8 mouse cellular contexts compared by ENCODE assay signal in genomic region chr3:27689149-27689865, GRCm38 (mm10). TPM values are rescaled to one million over a fixed set of nuclear protein-coding genes. Genes with fewer than 3 reads are reported as not detected.
A peak's percentile ranks its signal among the peaks of the same experiment; 100 is the strongest.
DNase-seq lines count a peak whose midpoint lies in the region; ATAC-seq lines count a peak whose summit lies in the region.

No protein-coding gene starts in this region.

- no peak overlapping the region for H3K4me2 ChIP-seq in forebrain, embryonic 15.5 days (replicated peaks)
- H3K4me2 ChIP-seq in intestine, embryonic 14.5 days (ENCODE audit: low read length) = no peak overlapping the region
- H3K4me2 ChIP-seq in midbrain, embryonic 15.5 days = no peak overlapping the region

- WGBS in forebrain, embryonic 10.5 days = 87% methylated on average over 12 of the region's 12 CpGs
- WGBS in forebrain, embryonic 15.5 days = 79% methylated on average over 12 of the region's 12 CpGs
- WGBS in intestine, embryonic 14.5 days = 69% methylated on average over 12 of the region's 12 CpGs
- WGBS in midbrain, embryonic 15.5 days = 84% methylated on average over 12 of the region's 12 CpGs

- DNase-seq in forebrain, embryonic 10.5 days (ENCODE audit: extremely low spot score, low spot score) = no peak
- peak; percentile 74 for DNase-seq in adipocyte (ENCODE audit: low spot score)
- no peak for DNase-seq in intestine, embryonic 14.5 days (ENCODE audit: low spot score)
- peak; percentile 73 for DNase-seq in lung, postnatal 14 days

- no peak overlapping the region for H3K9ac ChIP-seq in forebrain, embryonic 15.5 days (replicated peaks)
- no peak overlapping the region for H3K9ac ChIP-seq in intestine, embryonic 14.5 days (ENCODE audit: low read length)
- no peak overlapping the region for H3K9ac ChIP-seq in midbrain, embryonic 15.5 days

- H3K4me1 ChIP-seq in forebrain, embryonic 10.5 days = peaks cover 5% of the 10 kb centered on the region
- peaks cover 9% of the 10 kb centered on the region; the same call in 1 of the 2 replicates for H3K4me1 ChIP-seq in forebrain, embryonic 15.5 days
- peaks cover 47% of the 10 kb centered on the region for H3K4me1 ChIP-seq in intestine, embryonic 14.5 days (replicated peaks; ENCODE audit: control insufficient read depth, insufficient read depth, low read length)
- peaks cover 7% of the 10 kb centered on the region; the same call in 1 of the 2 replicates for H3K4me1 ChIP-seq in midbrain, embryonic 15.5 days

- peaks cover 3% of the 10 kb centered on the region; the same call in 1 of the 2 replicates for H3K9me3 ChIP-seq in forebrain, embryonic 10.5 days
- no peaks in the 10 kb centered on the region for H3K9me3 ChIP-seq in forebrain, embryonic 15.5 days
- no peaks in the 10 kb centered on the region for H3K9me3 ChIP-seq in intestine, embryonic 14.5 days (ENCODE audit: control insufficient read depth, low read length)
- H3K9me3 ChIP-seq in midbrain, embryonic 15.5 days = no peaks in the 10 kb centered on the region

- no peaks in the 10 kb centered on the region for H3K27me3 ChIP-seq in forebrain, embryonic 10.5 days (ENCODE audit: poor library complexity, severe bottlenecking)
- H3K27me3 ChIP-seq in forebrain, embryonic 15.5 days = no peaks in the 10 kb centered on the region
- no peaks in the 10 kb centered on the region for H3K27me3 ChIP-seq in intestine, embryonic 14.5 days (replicated peaks; ENCODE audit: control insufficient read depth, insufficient read depth, low read length)
- H3K27me3 ChIP-seq in midbrain, embryonic 15.5 days (replicated peaks) = no peaks in the 10 kb centered on the region

- ATAC-seq in forebrain, embryonic 15.5 days (replicated peaks) = no peak
- peak; percentile 64 for ATAC-seq in common myeloid progenitor, adult 5-6 weeks (replicated peaks; ENCODE audit: low read depth, poor library complexity, severe bottlenecking)
- no peak for ATAC-seq in intestine, embryonic 14.5 days (replicated peaks; ENCODE audit: low FRiP score, low TSS enrichment, low read depth)
- no peak for ATAC-seq in midbrain, embryonic 15.5 days (replicated peaks)
- no peak for ATAC-seq in erythroblast, adult 5-6 weeks (replicated peaks; ENCODE audit: low FRiP score, poor library complexity, severe bottlenecking)

- 0 out of 2 replicates have a peak overlapping the region, but pooled peaks have one; percentile 5 for H3K27ac ChIP-seq in forebrain, embryonic 10.5 days
- H3K27ac ChIP-seq in forebrain, embryonic 15.5 days (replicated peaks) = no peak overlapping the region
- peak overlapping the region; percentile 48 for H3K27ac ChIP-seq in intestine, embryonic 14.5 days (ENCODE audit: low read depth)
- H3K27ac ChIP-seq in midbrain, embryonic 15.5 days = no peak overlapping the region

- H3K36me3 ChIP-seq in forebrain, embryonic 10.5 days (replicated peaks) = peaks cover 13% of the 10 kb centered on the region
- H3K36me3 ChIP-seq in forebrain, embryonic 15.5 days = no peaks in the 10 kb centered on the region
- peaks cover 6% of the 10 kb centered on the region; the same call in 1 of the 2 replicates for H3K36me3 ChIP-seq in intestine, embryonic 14.5 days (ENCODE audit: control insufficient read depth, insufficient read depth, low read length)
- H3K36me3 ChIP-seq in midbrain, embryonic 15.5 days (replicated peaks) = no peaks in the 10 kb centered on the region

- no peak overlapping the region for H3K4me3 ChIP-seq in forebrain, embryonic 10.5 days
- no peak overlapping the region for H3K4me3 ChIP-seq in forebrain, embryonic 15.5 days
- no peak overlapping the region for H3K4me3 ChIP-seq in intestine, embryonic 14.5 days (ENCODE audit: low read depth, low read length)
- H3K4me3 ChIP-seq in midbrain, embryonic 15.5 days = no peak overlapping the region

RNA-seq across cellular contexts. Expression of gene Fndc3b, which starts 21.8 kb away (rescaled TPM):
- polyA plus RNA-seq in forebrain, embryonic 10.5 days (2016; fragmentation: Nextera tagmentation; extraction: Ambion mirVana) = 9.9 and 10.8 TPM in 2 replicates
- 6.1 and 7.7 TPM in 2 replicates for polyA plus RNA-seq in forebrain, embryonic 15.5 days (2015; fragmentation: Nextera tagmentation; extraction: Ambion mirVana)
- total RNA-seq in common myeloid progenitor, adult 5-6 weeks (2017) = 7.5 and 9.0 TPM in 2 replicates
- 23.5 and 26.1 TPM in 2 replicates for polyA plus RNA-seq in intestine, embryonic 14.5 days (2014; fragmentation: Nextera tagmentation; extraction: Ambion mirVana)
- 9.2 and 9.7 TPM in 2 replicates for polyA plus RNA-seq in midbrain, embryonic 15.5 days (2015; fragmentation: Nextera tagmentation; extraction: Ambion mirVana)
- total RNA-seq in erythroblast, adult 5-6 weeks (2015; ENCODE audit: low replicate concordance) = 6.7 and 7.7 TPM in 2 replicates
- total RNA-seq in erythroblast, adult 5-6 weeks (2017; ENCODE audit: low replicate concordance) = 1.3 and 1.5 TPM in 2 replicates

Comparison
In these comparisons a context has a peak if more than half of its experiments do, and no peak if none do; other contexts are left out.
1. H3K27ac ChIP-seq: peak in forebrain, embryonic 10.5 days (single experiment) and intestine, embryonic 14.5 days (single experiment); none in forebrain, embryonic 15.5 days (single experiment) and midbrain, embryonic 15.5 days (single experiment).
2. DNase-seq: peak in adipocyte (single experiment) and lung, postnatal 14 days (single experiment); none in forebrain, embryonic 10.5 days (single experiment) and intestine, embryonic 14.5 days (single experiment).